Mouse (Mus musculus) cerebellum, adult (tissue): ENCODE measurements around the gene Crlf1.

ENCODE experiments used
- ATAC-seq: cut with Nextera tagmentation; 2 replicates; pipeline ENCODE4 v1.9.2; 2017; ENCODE audit warnings: mild to moderate bottlenecking, moderate library complexity, mixed read lengths; ENCODE audit not compliant: insufficient number of reproducible peaks, low FRiP score, low TSS enrichment

Crlf1 gene

DNA sequence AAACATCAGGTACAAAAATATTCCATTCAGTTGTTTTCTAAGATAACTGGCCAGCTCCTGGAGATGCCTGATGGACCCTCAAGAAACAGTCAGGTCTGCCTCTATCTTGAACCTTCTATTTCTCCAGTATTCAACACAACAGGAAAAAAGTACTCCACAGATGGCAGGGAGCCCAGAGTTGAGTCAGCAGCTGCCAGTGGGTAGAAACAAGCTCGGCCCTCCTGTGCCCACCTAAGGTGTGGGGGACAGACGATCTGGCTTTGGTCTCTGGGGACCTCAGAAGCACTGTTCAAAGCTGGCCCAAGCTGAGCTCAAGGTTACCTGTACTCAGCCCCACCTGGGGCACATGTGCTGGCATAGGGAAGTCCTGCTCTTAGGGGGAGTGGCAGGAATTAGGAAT, 20.5 kb downstream of the Crlf1 start:
- no peak for ATAC-seq

DNA sequence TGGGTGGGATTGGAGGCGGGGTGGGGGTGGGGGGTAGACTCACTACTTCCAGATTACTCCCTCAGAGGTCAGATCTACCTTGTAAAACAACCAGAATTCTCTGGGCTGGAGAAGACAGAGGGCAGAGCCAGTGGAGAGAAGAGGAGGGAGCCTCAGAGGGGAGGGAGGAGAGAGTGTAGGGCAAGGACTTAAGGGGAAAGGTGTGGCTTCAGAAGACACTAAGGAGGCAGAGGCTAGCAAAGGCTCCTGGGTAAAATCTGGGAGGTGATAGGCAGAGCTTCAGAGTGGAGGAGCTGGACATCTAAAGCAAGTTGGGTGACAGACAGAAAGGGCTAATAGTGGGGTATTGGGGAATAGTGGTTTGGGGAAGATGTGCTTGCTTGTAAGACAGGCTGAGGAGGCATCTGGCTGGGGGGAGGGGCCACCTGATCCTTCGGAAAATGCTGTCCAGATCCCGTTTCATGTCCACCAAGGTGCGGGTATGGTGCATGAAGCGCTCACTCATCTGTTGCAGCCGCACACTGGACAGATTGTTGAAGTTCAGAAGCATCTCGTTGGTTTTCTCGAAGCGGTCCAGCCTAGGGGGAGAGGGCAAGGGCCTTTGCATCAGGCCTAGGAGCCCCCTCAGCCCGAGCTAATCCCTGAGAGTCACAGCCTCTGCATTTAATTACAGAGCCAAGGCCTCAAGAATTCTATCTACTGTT, 25.1 kb downstream of the Crlf1 start:
- ATAC-seq: no peak

DNA sequence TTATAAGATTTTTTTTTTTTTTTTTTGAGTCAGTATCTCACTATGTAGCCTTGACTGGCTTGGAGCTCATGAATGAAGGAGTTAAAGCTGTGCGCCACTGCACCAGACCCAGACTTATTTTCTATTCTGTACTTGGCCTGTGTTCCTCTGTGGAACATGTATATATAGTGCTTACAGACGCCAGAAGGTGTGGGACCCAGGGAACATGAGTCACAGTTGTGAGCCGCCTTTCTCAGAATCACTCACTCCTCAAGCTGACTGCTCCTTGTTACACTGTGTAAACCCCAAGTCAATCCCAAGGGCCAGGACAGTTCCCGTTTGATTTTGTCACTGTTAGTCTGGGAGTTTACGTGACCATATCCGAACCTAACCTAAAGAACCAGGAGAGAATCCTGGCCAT, 26.1 kb downstream of the Crlf1 start:
- no peak for ATAC-seq

DNA sequence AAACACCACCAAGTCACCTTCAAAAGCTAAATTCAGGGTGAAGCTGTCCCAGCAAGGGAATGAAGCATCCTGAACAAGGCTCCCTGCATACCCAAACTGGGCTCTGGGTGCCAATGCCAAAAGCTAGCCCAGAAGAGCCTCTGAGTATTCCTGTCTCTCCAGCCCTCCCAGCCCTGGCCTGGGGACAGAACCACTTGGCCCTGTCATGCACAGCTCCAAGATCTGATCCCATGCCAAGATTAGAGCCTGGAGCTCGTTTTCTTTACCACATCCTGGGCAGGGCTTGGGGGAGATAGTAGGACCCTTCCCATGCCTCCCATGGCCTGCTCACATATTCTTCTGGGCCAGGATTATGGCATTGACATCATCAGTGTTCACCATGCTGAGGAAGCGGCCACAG, 26.6 kb downstream of the Crlf1 start:
- no peak for ATAC-seq

DNA sequence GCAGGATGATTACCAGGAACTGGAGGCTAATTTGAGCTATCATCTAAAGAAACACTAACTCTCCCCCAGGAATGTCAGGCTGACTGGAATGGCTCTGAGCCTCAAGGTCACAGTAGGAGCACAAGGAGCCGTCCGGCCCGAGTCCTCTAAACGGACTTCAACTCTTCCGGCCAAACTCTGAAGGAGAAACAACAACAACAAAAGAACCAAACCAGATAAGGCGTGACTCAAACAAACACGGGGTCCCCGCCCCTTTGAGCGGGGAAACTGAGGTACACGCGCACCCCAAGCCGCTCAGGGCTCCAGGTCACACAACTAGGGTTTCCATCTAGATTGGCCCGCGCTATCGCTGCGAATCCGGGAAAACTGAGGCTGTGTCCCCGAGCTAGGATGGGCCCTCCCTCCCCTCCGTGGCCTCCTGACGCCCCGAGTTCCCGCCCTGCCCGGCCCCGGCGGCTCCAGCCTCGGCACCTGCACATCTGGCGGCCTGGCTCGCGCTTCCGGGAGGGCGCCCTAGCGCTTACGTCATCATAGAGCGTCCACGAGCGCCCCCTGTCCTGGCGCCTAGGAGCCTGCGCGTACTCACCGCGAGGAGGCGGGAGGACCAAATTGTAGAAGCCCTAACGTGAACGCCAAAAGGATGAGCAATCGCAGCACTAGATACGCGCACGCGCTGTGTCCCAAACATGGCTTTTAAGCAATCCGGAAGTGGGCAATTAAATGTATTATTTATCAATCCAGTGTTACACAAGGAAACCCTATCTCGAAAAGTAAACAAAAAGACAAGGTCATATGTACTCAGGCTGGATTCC, 29.8 kb downstream of the Crlf1 start:
- ATAC-seq: peak; percentile 84

DNA sequence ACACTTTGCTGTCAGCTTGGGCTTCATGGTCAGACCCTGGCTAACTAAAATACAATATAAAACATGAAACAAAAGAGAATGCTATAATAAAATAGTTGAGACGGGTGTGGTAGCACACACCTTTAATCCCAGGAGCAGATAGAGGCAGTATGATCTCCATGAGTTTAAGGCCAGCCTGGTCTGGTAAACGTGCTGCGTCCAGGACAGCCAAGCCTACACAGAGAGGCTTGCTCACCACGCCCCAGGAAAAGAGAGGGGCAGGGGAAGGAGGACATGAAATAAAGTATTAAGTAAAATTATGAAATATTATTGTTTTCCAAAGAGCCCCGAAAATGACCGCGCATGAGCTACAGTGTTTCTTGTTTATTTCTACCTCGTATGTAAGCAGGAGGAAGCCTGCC, 34.2 kb downstream of the Crlf1 start:
- ATAC-seq: no peak

DNA sequence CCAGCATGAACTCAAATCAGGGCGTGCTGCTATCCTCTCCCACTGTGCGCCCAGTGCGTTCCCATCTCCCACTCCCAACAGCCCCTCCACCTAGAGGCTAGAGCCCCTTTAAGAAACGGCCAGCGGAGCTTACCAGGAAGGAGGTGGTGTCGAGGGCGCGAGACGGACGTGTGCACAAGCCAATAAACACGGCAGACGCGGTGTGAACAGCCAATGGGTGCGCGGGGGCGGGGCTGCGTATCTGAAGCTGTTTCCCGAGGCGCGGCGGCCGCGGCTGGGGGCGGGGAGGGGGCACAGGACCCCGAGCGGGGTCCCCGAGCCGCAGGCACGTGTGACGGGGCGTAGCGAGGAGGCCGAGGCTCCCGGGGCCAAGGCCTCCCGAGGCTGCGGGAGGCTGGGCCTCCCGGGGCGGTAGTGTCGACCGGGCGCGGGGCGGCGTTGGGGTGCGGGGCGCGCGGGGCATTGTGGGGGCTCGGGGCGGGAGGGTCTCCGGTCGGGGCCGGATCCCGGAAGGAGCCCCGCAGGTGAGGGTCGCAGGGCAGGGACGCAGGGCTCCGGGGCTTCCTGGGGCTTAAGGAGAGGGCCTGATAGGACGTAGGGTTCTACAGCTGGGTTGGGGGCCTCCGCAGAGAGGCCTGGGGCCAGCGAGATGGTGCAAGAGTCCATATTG, 34.7 kb downstream of the Crlf1 start, which contains the start of the genes Fkbp8 and Kxd1:
Gene Fkbp8, plus strand, starts transcription at position 213 of the 670 bp plus-strand sequence.
Gene Kxd1, minus strand, starts transcription at position 445 of the 670 bp plus-strand sequence.
- ATAC-seq: peak; percentile 85

DNA sequence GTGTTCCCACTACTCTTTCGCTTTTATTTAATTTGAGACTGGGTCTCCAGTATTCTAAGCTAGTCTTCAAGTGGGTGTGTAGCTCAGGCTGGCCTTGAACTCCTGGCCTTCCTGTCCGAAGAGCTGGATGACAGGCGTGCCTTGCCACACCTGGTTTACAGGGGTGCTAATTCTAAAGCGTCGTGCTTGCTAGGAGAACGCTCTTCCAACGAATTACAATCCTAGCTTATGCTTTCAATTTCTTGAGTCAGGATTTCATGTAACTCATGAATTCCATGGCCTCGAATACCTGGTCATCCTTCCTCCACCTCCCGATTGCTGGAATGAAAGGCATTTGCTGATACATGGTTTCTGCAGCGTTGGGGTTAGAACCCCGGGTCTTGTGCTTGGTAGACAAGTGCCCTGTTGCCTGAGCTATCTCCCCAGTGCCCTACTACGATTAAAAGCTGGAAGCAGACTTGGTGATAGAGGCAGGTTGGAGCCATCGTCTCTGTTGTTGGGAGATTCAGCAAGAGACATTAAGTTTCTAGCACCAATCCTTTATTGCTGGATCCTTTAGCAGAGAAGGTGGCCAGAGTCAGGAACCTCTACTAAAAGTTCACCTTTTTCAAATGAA, 35.3 kb downstream of the Crlf1 start:
- ATAC-seq: no peak

DNA sequence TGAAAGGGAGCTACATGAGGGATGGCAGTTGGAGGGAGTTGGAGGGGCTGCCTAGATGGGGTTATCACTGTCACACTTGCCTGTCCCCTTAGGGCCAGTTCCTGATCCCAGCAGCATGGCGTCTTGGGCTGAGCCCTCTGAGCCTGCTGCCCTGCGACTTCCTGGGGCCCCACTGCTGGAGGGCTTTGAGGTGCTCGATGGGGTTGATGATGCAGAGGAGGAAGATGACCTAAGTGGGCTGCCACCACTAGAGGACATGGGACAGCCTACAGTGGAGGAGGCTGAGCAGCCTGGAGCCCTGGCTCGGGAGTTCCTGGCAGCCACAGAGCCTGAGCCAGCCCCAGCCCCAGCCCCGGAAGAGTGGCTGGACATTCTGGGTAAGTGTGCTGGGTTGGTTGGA, 36.3 kb downstream of the Crlf1 start:
- ATAC-seq: no peak

DNA sequence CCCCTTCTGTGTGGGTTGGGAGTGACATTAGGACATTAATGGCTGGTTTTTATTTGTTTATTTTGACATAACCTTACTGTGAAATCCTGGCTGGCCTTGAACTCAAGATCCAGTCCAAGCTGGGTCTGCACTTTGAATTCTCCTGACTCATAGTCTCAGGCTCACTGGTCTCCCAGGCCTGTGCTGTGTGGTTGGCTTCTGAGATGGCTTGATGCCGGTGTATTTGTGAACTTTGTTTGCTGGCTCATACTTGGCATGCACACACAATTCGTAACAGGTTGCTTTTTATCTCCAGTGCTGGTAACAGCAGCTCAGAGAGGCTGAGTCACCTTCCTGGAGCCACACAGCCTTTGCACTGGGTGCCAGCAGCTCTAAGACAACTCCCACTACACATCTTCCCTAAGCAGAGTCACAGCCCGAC, 36.8 kb downstream of the Crlf1 start:
- no peak for ATAC-seq

DNA sequence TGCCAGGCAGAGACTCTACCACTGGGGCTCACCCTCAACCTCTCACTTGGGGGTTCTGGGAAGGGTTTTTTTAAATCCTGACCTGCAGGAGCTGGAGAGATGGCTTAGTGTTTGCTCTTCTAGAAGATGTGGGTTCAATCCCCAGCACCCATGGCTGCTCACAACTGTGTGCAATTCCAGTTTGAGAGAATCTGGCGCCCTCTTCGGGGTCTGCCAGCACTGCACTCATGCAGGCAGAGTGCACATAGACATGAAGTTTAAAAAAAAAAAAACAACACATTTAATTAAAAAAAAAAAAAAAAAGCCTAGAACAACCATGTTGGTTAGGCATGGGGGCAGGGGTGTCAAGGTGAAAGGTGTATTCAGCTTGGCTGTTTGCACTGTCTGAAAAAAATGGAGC, 37.4 kb downstream of the Crlf1 start:
- ATAC-seq: no peak

DNA sequence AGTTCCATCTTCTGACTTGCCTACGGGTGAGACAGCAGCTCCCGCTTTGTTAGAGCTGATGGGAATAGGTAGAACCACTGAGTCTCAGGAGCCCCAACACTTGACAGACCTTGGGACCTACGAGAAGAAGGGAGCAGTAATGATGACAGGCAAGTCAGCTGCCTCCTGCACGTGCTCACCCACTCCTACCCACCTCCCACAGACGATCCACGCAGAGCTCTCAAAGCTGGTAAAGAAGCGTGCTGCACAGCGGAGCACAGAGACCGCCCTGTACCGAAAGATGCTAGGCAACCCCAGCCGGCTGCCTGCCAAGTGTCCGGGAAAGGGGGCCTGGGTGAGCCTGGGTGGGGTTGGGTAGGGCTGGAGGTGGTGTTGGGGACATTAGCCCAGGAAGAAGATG, 41.3 kb downstream of the Crlf1 start:
- ATAC-seq: no peak

DNA sequence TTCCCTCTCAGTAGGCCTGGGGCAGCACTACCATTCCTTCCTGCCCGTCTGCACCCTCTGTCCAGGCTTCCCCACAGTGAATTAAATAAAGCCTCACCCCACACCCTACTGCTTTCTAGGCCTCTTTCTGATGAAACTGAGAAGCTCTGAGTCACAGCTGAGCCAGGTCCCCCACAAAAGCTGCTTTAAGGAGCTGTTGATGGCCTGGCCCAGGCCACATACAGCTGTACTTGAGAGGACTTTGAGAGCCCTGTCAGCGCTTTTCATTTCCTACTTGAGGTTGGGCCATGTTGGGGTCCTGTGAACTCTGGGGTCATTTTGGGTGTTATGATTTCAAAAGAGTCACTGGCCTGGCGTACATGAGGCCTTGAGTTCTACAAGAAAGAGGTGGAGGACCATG, 42.3 kb downstream of the Crlf1 start:
- ATAC-seq: no peak

DNA sequence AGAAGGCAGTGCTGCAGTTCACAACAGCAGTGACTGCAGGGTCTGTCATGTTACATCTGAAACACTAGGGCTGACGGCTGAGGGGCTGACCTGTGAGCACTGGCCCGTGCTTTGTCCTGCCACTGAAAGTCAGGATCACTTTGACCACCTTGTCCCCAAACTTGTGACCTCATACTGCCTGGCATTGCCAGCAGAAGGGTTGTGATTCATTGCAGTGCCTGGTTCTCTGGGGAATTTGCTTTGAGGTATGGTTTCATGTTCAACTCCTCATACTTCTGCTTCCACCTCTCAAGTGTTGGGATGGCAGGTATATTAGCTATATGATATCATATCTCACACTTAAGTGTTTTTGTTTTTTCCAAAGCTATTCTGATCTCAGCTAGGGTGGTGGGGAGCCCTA, 42.7 kb downstream of the Crlf1 start:
- no peak for ATAC-seq

DNA sequence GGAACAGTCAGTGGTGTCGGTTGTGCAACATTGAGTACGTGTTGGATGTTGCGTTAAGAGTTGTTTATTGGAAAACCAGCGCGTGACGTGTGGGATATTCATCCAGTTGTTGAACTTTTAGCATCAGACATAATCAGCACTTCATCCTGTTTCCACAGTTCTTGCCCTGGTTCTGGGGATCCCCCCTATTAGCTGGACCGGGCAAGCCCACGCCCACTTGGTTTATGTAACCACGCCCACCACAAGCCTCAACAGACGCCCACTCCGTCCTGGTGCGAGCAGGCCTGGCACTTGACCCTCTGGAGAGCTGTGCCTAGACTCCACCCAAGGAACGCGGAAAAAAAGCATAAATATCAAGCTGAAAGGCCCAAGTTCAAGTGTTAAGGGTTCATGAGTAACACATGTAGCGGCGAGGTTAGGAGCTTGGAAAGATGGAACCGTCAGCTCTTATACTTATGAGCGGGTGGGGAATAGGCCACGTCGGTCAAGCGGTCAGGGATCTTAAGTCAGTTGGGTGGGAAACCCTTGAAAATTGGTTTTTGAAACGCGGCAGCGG, 45.1 kb downstream of the Crlf1 start:
- ATAC-seq: 0 out of 2 replicates have a peak, but pooled peaks have one; percentile 5

DNA sequence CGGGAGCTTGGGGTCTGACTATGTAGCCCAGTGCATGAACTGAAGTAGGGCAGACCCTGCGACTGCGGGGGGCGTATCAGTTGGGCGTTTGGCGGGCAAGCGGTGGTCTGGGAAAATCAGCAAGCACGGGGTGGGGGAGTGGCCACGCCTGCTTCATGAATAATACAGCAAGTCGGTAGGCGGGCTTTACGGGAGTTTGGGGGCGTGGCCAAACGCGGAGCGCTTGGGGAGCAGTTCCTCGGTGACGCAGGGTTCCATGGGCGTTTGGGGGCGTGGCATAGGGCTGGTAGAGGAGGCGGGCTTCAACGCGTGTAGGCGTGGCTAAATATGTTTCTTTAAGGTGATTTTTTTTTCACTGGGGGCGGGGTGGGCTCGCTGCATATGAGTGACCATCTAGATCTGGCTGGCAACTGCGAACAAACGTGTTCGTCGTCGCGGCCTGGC, 45.7 kb downstream of the Crlf1 start:
- ATAC-seq: peak; percentile 56

DNA sequence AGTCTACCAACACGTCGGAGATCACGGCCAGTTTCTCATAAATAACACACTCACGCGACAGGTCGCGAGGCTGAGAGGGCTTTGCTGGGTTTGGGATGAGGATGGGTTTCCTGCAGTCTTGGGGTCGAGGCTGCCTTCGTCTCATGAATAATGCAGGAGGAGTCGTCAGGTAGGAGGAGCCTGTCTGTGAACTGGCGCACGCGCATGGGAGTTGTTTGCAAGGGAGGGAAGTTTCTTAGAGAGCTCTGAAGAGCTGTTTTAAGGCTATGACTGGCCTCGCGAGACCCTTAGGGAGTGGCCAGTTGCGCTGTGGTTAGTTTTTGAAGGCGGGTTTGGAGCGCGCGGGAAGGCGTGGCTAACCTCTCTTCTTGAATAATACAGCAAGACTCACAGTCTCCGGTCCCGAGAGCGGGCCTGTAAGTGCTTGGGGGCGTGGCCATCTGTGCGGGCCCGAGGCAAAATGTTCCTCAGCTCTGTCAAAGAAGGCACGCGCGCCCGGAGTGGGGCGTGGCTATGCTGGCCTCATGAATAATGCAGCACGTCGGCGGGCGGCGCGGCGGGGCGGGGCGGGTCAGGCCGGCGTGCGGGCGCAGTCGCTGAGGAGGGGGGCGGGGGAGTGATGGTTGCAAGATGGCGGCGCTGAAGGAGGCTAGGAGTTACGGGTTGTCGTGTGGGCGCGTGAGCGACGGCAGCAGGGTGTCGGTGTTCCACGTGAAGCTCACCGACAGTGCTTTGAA, 46.3 kb downstream of the Crlf1 start, which contains the start of gene Ell:
Gene Ell, plus strand, starts transcription at position 381 of the 737 bp plus-strand sequence.
- ATAC-seq: peak; percentile 75

DNA sequence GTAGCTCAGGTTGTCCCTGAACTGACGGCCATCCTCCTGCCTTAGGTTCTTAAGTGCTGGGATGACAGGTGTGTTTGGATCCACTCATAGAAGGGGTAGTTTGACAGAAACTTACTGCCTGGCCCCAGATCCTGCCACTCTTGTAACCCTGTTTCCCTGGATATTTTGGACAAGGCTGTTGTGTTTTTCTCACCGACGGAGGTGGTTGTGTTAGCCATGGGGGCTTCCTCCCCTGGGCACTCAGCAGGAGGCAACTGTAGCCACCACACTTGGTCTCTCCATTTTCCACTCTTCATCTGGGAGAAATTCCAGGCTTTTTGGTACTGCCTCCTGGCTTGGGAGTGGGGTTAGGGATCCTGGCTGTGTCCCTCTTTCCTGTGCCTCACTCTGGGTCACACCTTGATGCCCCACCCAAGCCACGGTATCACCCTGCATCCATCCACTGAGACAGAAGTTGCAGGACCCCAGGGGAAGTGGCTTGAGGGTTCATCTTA, 47.1 kb downstream of the Crlf1 start:
- ATAC-seq: no peak

DNA sequence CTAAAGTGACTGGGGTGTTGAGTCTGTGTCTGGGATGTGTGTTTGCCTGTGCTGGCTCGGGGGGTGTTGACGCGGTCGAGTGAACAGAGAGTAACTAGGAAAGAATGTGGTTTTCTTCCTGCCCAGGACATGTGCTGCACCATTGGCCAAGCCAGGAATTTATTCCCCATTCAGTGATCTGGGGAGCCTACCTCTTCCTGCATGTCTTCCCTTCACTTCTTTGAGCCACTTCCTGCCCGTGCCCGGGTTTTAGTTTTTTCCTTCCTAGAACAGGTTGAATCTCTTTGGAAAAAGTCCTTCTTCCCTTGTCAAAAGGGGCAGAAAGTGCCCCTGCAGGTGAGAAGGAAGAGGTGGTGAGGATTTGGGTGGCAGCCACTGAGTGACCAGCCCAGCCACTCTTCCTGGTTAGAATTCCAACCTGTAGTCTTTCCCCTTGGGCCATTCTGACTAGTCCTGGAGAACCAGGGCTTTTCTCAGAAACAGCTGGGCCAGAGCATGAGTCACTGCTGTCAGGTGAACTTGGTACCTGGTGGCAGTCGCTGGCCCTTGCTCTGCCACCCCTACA, 47.6 kb downstream of the Crlf1 start:
- ATAC-seq: no peak
